Mouse (Mus musculus): ENCODE results near the gene Igf1r. TPM values are rescaled to one million over a fixed set of nuclear protein-coding genes. Genes with fewer than 3 reads are reported as not detected.

Gene Igf1r
- total and polyA plus RNA-seq, 3 experiments = 5.6 to 14.4 (median 12.3) TPM

DNA sequence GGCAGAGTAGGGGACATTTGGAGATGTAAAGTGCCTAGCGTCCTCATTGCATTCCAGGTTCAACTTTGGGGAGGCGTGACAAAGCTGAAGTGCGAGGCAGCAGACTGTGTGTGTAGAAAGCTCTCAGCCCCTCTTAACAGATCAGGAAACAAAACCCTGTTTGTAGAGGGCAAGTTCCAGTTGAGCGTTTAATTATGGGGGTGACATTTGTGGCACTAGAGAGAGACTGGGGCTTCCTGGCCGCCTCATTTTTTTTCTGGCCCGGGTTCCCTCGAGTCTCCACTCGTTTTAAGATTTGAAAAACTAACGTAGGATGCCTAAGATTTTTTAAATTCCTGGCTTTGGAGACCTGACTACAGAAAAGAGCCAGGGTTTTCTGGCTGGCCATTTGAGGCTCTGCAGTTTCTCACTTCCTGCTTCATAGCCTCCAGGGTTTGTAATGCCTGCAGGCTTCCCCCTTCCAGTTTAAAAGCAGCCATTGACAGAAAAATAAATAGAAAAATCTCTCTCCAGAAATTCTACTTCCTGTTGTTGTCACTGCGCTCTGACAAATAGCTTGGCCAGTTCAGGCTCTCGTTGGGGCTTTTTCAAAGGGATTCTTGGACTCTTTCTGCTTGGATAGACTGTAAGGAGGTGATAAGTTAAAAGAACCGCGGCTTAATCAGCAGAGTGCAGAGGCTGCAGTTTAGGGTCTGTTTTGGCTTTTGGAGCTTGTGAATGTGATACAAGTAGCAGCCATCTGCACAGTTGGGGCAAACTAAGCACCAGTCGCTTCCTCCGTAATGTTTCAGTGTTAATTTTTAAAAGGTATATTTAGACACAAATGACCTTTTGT lies 20.8 kb downstream of the Igf1r start:
- Histone ChIP-seq H3K4me1 (ENCODE audit: control insufficient read depth, insufficient read depth, low read length) (peaks cover 11% of the 10 kb centered on the region), H3K27me3 (ENCODE audit: control insufficient read depth, insufficient read depth, low read length) (no peaks in the 10 kb centered on the region), H3K27ac (peak overlapping the region; percentile 20), H3K4me3 (no peak overlapping the region), H3K36me3 (ENCODE audit: control insufficient read depth, insufficient read depth, low read length) (peaks cover 11% of the 10 kb centered on the region), H3K9ac (ENCODE audit: low read depth, low read length) (peak overlapping the region; percentile 42; the same call in 1 of the 2 replicates), H3K79me2 (replicated peaks; ENCODE audit: control insufficient read depth, insufficient read depth, low read length) (peaks cover 2% of the 10 kb centered on the region)
- TF ChIP-seq EP300 (IDR thresholded peaks at IDR 0.05; ENCODE audit: insufficient read depth, low read depth, low read length) (no peak), POLR2A (IDR thresholded peaks at IDR 0.05; ENCODE audit: insufficient read depth, low read depth, low read length) (no peak), CTCF (IDR thresholded peaks at IDR 0.05) (no peak)
- WGBS = 8% methylated on average over 15 of the region's 15 CpGs
- peak in 1 of 2 experiments; percentile 41 for DNase-seq
- intact Hi-C loops (cut with DNase I) = no loop called here

DNA sequence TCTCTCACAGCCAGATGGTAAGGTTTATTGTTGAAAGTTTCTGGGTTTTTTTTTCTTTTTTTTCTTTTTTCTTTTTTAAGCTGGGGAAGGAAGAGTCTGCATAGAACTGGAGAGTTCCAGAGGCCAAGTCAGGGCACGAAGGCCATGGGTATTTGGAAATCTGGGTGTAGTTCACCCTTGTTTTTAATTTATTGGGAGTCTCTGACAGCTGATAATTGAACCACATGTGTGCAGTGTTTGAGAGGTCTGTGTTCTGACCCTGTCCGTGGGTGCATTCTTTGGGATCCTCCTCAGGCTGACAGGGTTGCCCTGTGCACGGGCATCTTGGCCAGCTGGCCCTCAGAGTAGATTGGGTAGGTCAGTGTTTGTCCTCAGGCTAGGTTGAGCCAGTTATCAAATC lies 29.3 kb downstream of the Igf1r start:
- H3K4me1 ChIP-seq (ENCODE audit: control insufficient read depth, insufficient read depth, low read length) = peaks cover 5% of the 10 kb centered on the region
- intact Hi-C loops (cut with DNase I) = no loop called here
- 38% methylated on average over 3 of the region's 3 CpGs for WGBS
- H3K27me3 ChIP-seq (ENCODE audit: control insufficient read depth, insufficient read depth, low read length) = no peaks in the 10 kb centered on the region
- no peak overlapping the region for H3K4me3 ChIP-seq
- TF ChIP-seq EP300 (IDR thresholded peaks at IDR 0.05; ENCODE audit: insufficient read depth, low read depth, low read length) = no peak
- TF ChIP-seq CTCF (IDR thresholded peaks at IDR 0.05) = no peak
- no peak for TF ChIP-seq POLR2A (IDR thresholded peaks at IDR 0.05; ENCODE audit: insufficient read depth, low read depth, low read length)
- no peak overlapping the region for H3K27ac ChIP-seq
- H3K9ac ChIP-seq (ENCODE audit: low read depth, low read length) = no peak overlapping the region
- H3K79me2 ChIP-seq (replicated peaks; ENCODE audit: control insufficient read depth, insufficient read depth, low read length) = peaks cover 8% of the 10 kb centered on the region
- no peaks in the 10 kb centered on the region; the same call in 1 of the 2 replicates for H3K36me3 ChIP-seq (ENCODE audit: control insufficient read depth, insufficient read depth, low read length)
- no peak for DNase-seq

DNA sequence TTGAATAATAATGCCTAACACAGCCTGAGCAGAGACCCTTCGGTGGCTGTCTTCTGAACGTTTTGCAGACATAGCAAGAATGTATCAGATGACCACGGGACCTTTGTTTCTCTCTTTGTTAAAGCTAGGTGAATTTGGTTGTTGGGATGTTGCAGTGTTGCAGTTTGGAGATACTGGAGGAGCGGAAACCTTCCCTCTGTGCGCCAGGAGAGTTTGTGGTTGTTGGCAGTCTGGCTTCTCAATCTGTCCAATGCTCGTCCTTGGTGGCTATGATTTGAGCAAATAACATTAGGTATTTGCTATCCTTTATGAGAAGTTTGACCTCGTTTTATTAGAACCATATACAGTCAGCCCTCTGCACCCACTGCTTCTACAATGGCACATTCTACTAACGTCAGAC lies 30.2 kb downstream of the Igf1r start:
- 68% methylated on average over 8 of the region's 8 CpGs for WGBS
- TF ChIP-seq POLR2A (IDR thresholded peaks at IDR 0.05; ENCODE audit: insufficient read depth, low read depth, low read length) (no peak), EP300 (IDR thresholded peaks at IDR 0.05; ENCODE audit: insufficient read depth, low read depth, low read length) (no peak), CTCF (IDR thresholded peaks at IDR 0.05) (no peak)
- H3K4me1 ChIP-seq (ENCODE audit: control insufficient read depth, insufficient read depth, low read length) = peaks cover 5% of the 10 kb centered on the region
- H3K9ac ChIP-seq (ENCODE audit: low read depth, low read length) = no peak overlapping the region
- no peak overlapping the region for H3K4me3 ChIP-seq
- no peak overlapping the region for H3K27ac ChIP-seq
- H3K27me3 ChIP-seq (ENCODE audit: control insufficient read depth, insufficient read depth, low read length) = no peaks in the 10 kb centered on the region
- H3K36me3 ChIP-seq (ENCODE audit: control insufficient read depth, insufficient read depth, low read length) = no peaks in the 10 kb centered on the region; the same call in 1 of the 2 replicates
- H3K79me2 ChIP-seq (replicated peaks; ENCODE audit: control insufficient read depth, insufficient read depth, low read length) = peaks cover 9% of the 10 kb centered on the region
- DNase-seq = no peak
- intact Hi-C loops (cut with DNase I) = no loop called here

DNA sequence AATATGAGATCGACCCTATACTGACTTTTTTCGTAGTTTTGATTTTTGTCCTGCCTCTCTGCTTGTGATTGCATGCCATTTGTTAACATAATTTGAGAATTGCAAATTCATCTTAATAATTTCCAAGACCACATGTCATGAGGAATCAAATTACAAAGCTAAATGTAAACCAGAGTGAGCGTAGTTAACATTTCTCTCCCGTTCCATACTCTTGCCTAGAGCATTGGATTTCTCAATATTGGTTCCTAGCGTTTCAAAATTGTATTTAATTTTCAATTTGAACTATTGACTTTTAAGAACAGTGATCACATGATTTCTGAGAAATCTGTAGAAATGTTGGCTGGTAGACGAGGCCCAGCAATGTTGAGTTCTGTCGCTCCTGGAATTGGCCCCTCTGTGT lies 30.8 kb downstream of the Igf1r start:
- 93% methylated on average over 7 of the region's 7 CpGs for WGBS
- peaks cover 9% of the 10 kb centered on the region for H3K79me2 ChIP-seq (replicated peaks; ENCODE audit: control insufficient read depth, insufficient read depth, low read length)
- no peaks in the 10 kb centered on the region for H3K27me3 ChIP-seq (ENCODE audit: control insufficient read depth, insufficient read depth, low read length)
- H3K27ac ChIP-seq = no peak overlapping the region
- intact Hi-C loops (cut with DNase I) = no loop called here
- TF ChIP-seq EP300 (IDR thresholded peaks at IDR 0.05; ENCODE audit: insufficient read depth, low read depth, low read length) = no peak
- no peak for TF ChIP-seq CTCF (IDR thresholded peaks at IDR 0.05)
- no peak for TF ChIP-seq POLR2A (IDR thresholded peaks at IDR 0.05; ENCODE audit: insufficient read depth, low read depth, low read length)
- DNase-seq = no peak
- no peak overlapping the region for H3K9ac ChIP-seq (ENCODE audit: low read depth, low read length)
- H3K4me1 ChIP-seq (ENCODE audit: control insufficient read depth, insufficient read depth, low read length) = peaks cover 5% of the 10 kb centered on the region
- H3K4me3 ChIP-seq = no peak overlapping the region
- no peaks in the 10 kb centered on the region; the same call in 1 of the 2 replicates for H3K36me3 ChIP-seq (ENCODE audit: control insufficient read depth, insufficient read depth, low read length)

DNA sequence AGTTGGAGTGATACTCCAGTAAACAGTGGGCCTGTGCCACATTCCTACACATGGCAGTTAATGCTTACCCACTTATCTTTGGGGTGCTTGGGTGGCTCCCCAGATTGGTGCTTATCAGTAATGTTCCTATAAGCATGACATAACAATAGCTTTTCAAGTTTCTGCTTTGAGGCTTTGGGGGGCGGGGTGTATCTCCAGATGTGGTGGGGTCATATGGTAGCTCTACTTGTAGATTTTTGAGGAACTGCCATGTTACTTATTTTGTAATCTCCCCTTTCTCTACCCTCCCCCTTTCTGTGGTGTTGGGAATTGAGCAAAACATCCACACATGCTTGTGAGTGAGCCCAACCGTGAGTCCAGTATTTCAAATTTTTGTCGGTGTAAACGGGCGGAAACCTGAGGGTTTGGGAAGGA lies 32.4 kb downstream of the Igf1r start:
- Histone ChIP-seq H3K27me3 (ENCODE audit: control insufficient read depth, insufficient read depth, low read length) (no peaks in the 10 kb centered on the region), H3K79me2 (replicated peaks; ENCODE audit: control insufficient read depth, insufficient read depth, low read length) (peaks cover 9% of the 10 kb centered on the region), H3K4me1 (ENCODE audit: control insufficient read depth, insufficient read depth, low read length) (peaks cover 10% of the 10 kb centered on the region), H3K27ac (no peak overlapping the region), H3K9ac (ENCODE audit: low read depth, low read length) (no peak overlapping the region), H3K4me3 (no peak overlapping the region), H3K36me3 (ENCODE audit: control insufficient read depth, insufficient read depth, low read length) (no peaks in the 10 kb centered on the region; the same call in 1 of the 2 replicates)
- no peak for DNase-seq
- intact Hi-C loops (cut with DNase I) = no loop called here
- TF ChIP-seq EP300 (IDR thresholded peaks at IDR 0.05; ENCODE audit: insufficient read depth, low read depth, low read length) (no peak), CTCF (IDR thresholded peaks at IDR 0.05) (no peak), POLR2A (IDR thresholded peaks at IDR 0.05; ENCODE audit: insufficient read depth, low read depth, low read length) (no peak)
- 70% methylated on average over 5 of the region's 5 CpGs for WGBS

DNA sequence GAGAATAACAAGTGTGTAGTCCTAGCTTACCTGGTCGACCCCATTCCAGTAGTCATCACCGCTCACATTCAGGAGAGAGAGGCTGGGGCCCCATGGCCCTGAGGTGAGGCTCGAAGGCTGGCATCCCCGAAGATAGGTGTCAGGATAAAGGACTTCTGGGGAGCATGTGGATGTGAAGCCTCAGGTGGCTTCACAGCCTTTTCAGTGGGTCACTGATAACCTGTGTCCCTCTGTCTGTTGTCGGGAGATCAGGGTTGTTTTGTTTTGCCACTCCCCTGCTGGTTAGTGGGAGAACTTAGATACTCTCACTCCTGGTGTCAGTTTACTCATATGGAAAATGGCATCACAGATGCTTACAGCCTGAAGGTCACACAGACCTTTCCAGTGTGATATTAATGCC lies 32.9 kb downstream of the Igf1r start:
- 74% methylated on average over 5 of the region's 5 CpGs for WGBS
- no peak for DNase-seq

More for the DNA sequence above, 32.9 kb downstream of the Igf1r start:
- H3K27ac ChIP-seq = no peak overlapping the region
- peaks cover 9% of the 10 kb centered on the region for H3K79me2 ChIP-seq (replicated peaks; ENCODE audit: control insufficient read depth, insufficient read depth, low read length)
- peaks cover 10% of the 10 kb centered on the region for H3K4me1 ChIP-seq (ENCODE audit: control insufficient read depth, insufficient read depth, low read length)
- intact Hi-C loops (cut with DNase I) = no loop called here
- no peaks in the 10 kb centered on the region; the same call in 1 of the 2 replicates for H3K36me3 ChIP-seq (ENCODE audit: control insufficient read depth, insufficient read depth, low read length)
- no peaks in the 10 kb centered on the region for H3K27me3 ChIP-seq (ENCODE audit: control insufficient read depth, insufficient read depth, low read length)
- TF ChIP-seq EP300 (IDR thresholded peaks at IDR 0.05; ENCODE audit: insufficient read depth, low read depth, low read length) = no peak
- no peak for TF ChIP-seq CTCF (IDR thresholded peaks at IDR 0.05)
- TF ChIP-seq POLR2A (IDR thresholded peaks at IDR 0.05; ENCODE audit: insufficient read depth, low read depth, low read length) = no peak
- H3K9ac ChIP-seq (ENCODE audit: low read depth, low read length) = no peak overlapping the region
- no peak overlapping the region for H3K4me3 ChIP-seq
